Mouse (Mus musculus) bone marrow, adult 2 months (tissue): ENCODE results near the gene Arpc5.

ENCODE experiments used
- CTCF ChIP-seq: fragments of 200-500 bp; IDR thresholded peaks from 2 replicates; pipeline ENCODE4 v1.5.1; 2011; ENCODE audit warnings: low read length, control low read depth; ENCODE audit not compliant: control insufficient read depth, insufficient read depth
- POLR2A ChIP-seq: fragments of 200-500 bp; IDR thresholded peaks from 2 replicates; pipeline ENCODE4 v1.6.1; 2011; ENCODE audit warnings: low read depth, mild to moderate bottlenecking, control low read depth, low read length, borderline replicate concordance; ENCODE audit not compliant: control insufficient read depth

GRCm38 (mm10) chr1:152808392-152808680 lies 42.0 kb downstream of the Arpc5 start:
- TF ChIP-seq CTCF, result no peak
- no peak for TF ChIP-seq POLR2A
